Mouse (Mus musculus) left cerebral cortex, postnatal 10 days (tissue): ENCODE measurements around the gene Map1a. TPM values are rescaled to one million over a fixed set of nuclear protein-coding genes. Genes with fewer than 3 reads are reported as not detected.
A peak's percentile ranks its signal among the peaks of the same experiment; 100 is the strongest.

Experiments
- DNase-seq, 2 experiments: peaks; one replicate each; pipeline ENCODE4 v3.0.0; 2021 to 2022; ENCODE audit warnings: low spot score in 2 of 2, mixed read lengths in 1 of 2; ENCODE audit errors: extremely low spot score in 1 of 2
- intact Hi-C: fragments of 180-260 bp; cut with DNase I; formaldehyde crosslinking; loops from one replicate; pipeline ENCODE4 v1.15.1; 2025
- total RNA-seq, 2 experiments: library from RNA; stranded (reverse); gene quantifications; 2 replicates each; pipeline ENCODE4 v1.2.3; 2021

The Map1a gene
- 100 to 1,000 TPM; 391 to 400 TPM for total RNA-seq

DNA sequence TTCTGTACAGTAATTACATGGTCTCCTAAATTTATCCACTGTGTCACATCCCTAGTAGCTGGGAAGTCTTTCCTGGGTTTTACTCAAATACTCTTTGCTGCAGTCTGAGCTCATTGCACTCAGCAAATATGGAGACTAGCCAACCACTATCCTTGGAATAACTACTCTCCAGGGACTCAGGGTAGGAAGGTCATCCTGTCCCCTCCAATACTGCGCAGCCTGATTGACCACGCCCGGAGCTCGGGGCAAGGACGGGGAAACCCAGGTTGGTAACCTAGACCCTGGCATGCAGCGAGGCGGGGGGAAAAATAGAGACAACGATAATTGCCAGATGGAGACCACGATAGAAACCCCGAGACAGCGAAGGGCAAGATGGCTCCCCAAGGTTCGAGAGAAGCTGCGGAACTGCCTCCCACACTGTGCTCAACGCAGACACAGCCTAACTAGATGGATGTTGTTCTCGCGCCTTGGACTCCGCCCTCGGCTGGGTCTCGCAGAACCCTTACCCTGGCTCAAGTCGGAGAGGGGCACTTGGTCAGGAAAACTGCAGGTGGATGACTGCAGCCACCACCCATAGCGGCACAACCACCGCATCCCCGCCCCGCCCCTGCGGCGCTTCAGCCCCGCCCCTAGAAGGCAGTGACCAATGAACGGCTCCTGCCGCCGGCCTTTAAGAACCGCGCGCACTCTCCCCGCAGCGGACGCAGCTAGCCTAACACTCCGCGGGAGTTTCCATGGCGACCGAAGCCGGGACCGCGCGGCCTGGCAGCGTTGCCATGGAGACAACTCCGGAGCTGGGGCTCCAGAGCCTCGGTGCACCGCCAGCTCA, at the start of gene Map1a:
Gene Map1a, plus strand, starts transcription at position 700 of the 829 bp plus-strand sequence.
- intact Hi-C loops = no loop called here

DNA sequence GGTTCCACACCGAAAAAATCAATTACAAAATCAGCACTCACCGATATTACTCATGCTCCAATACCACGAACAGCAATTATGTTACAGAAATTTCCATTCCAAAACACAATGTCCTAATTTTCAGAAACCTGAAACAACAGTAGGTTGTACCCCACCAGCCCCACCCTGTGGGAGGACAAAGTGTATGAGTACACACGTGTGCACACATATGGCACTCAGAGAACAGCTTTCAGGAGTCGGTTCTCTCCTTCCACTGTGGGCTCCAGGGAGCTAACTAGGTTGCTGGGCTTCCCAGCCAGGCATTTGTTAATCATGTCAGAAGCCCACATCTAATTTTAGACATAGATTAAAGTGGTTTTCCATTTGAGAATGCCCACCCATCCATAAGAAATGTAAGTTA, 45.3 kb upstream of the Map1a start:
- no peak for DNase-seq
- intact Hi-C loops = no loop called here

More for the DNA sequence above, at the start of gene Map1a:
- peak; percentile 97 to 98 for DNase-seq

DNA sequence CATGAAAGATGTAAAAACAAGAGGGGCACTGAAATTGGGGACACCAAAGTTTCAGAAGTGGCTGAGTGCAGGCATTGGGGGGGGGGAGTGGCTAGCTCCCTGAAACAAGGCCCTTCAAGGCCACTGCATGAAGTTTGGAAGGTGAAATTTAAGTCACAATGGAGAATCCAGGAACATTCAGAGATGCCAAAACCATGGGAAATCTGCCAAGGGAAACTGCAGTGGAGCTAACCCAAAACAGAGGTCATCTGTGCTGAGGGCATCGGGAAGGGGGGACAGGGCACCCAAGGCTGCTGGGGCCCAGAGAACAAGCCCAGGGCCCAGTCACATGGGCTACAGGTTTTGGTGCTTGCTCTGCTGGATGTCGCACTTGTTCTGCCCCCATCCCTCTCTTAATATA, 39.6 kb upstream of the Map1a start:
- DNase-seq = no peak
- intact Hi-C loops = loop anchor here (5.0 kb wide), 1 partner anchor 83 kb away; no protein-coding TSS in a partner anchor

GRCm38 (mm10) chr2:121268446-121268845, 21.0 kb upstream of the Map1a start:
- intact Hi-C loops = no loop called here
- no peak for DNase-seq

GRCm38 (mm10) chr2:121270521-121271235, 18.7 kb upstream of the Map1a start:
- intact Hi-C loops = no loop called here
- no peak for DNase-seq

GRCm38 (mm10) chr2:121271236-121271927, 18.0 kb upstream of the Map1a start, which contains the start of gene Trp53bp1:
Gene Trp53bp1 (minus strand): TSS chr2:121271407.
- intact Hi-C loops = no loop called here
- peak; percentile 96 for DNase-seq

DNA sequence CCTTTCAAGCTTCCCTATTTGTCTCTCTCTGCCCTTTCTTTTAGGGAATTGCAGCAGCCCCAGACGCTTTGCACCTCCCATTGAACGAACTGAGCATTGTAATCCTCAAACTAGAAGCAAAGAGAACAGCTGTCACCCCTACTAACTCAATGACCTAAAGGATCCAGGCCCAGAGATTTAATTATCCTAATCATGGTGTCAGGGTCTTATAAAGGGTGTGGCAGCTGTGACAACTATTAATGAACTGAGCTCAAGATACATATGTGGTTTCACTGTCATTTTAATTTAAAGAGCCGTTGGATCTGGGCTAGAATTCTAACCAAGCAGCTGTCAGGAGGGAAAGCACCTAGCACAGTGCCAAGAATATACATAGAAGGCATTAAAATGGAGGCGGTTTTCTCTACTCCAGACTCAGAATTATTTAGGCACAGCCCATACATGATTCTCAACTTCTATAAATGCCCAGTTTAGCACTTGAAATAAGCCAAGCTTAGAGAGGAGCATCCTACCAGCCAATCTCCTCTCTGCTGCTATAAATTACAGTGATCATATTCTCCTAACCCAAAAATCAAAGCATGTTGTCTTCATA, 17.4 kb upstream of the Map1a start:
- DNase-seq = peak in 1 of 2 experiments; percentile 58
- intact Hi-C loops = no loop called here

- DNase-seq = no peak
- intact Hi-C loops = no loop called here
Measured at GRCm38 (mm10) chr2:121287850-121288249, 1.6 kb upstream of the Map1a start.

DNA sequence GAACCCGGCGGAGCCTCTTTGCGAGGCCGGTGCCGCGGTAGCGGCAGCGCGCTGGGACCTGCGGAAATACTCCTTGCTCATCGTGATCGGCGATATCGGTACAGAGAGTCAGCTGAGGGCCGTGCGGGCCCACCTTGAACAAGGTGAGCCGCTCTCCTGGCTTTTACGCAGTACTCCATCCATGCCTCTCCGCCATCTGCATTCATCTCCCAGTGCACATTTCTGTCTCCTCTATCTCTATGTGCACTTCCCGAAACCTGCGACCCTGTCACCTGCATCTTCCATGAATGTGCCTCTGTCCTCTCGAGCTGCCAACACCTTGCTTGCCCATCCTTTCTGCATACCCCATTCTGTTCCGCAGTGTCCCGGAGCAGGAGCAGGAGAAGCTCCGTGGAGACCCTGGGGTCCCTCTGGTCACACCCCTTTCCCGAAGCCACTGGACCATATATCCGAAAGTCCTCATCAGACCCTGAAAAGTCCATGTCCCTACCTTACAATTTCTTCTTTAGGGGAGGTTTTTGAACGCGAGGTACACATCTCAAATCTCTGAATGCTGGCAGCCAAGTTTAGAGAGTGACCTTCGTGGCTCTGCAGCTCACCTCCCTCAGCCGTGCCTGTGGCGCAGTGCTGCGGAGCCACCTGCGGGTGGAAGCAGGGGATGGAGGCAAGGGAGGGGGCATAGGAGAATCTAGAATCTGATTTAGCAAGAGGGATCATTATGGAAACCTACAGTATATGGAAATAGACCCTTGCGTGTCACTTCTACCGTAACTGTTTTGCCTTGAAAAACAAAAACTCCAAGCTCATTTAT, 535 bp downstream of the Map1a start:
- intact Hi-C loops = no loop called here
- no peak for DNase-seq

- intact Hi-C loops = no loop called here
- DNase-seq = no peak
Measured at GRCm38 (mm10) chr2:121292316-121293013, 3.1 kb downstream of the Map1a start.

- intact Hi-C loops = no loop called here
- DNase-seq = peak; percentile 5 to 73
Measured at GRCm38 (mm10) chr2:121294182-121294581, 4.8 kb downstream of the Map1a start.

- peak; percentile 77 to 88 for DNase-seq
- intact Hi-C loops = loop anchor here (5.0 kb wide), 1 partner anchor 98 kb away; no protein-coding TSS in a partner anchor
Measured at GRCm38 (mm10) chr2:121294753-121295607, 5.6 kb downstream of the Map1a start.

DNA sequence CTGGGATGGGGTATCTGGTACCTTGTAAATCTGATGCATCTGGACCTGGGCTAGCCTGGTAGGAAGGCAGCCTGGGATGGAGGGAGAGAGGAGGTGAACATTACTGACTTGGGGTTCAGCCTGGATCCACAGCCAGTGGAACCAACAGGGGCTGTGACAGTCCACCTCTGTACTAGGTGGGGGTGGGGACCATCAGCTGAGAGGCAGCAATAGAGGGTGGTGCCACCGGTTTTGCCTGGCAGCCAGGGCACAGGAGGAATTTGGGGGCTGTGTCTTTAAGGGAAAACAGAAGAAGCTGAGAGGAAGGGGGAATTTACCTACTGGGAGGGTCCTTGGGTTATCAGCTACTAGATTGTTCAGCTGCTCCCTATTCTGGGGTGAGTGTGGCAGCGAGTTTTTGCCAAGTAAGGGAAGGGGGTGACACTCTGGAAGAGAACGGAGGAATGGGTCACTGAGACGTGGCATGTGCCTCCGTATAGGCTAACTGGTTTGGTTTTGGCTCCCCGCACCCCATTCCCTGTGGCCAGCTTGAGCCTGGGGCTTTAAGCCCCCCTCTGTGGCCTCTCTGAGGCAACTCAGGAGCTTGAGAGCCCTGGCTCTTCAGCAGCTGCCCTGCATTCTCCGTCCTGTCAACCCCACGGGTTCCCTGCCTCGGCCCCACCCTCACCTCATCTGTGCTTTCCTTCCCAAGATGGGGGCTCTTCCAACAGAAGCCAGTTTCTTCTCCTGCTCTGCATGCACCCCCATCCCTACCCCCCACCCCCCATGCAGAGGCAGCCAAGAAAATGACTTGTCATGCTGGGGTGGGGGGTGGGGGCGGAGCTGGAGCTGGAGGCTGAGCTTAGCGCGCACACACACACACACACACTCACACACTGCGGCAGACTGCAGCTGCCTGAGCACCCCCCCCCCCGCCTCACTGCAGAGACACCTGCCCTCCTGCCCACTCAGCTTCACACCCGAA, 6.5 kb downstream of the Map1a start:
- peak; percentile 48 to 66 for DNase-seq
- intact Hi-C loops = loop anchor here (5.0 kb wide), 1 partner anchor 99 kb away; no protein-coding TSS in a partner anchor

- intact Hi-C loops = loop anchor here (5.0 kb wide), 1 partner anchor 99 kb away; no protein-coding TSS in a partner anchor
- DNase-seq = no peak
Measured at GRCm38 (mm10) chr2:121296754-121297231, 7.4 kb downstream of the Map1a start.

- intact Hi-C loops = loop anchor here (5.0 kb wide), 1 partner anchor 100 kb away; no protein-coding TSS in a partner anchor
- DNase-seq = no peak
Measured at GRCm38 (mm10) chr2:121297701-121298100, 8.3 kb downstream of the Map1a start.
